Comparison of ENCODE assay signal across 8 mouse cellular contexts in genomic region chr2:118038859-118039818, GRCm38 (mm10).
DNase-seq lines count a peak whose midpoint lies in the region; ATAC-seq and TF ChIP-seq lines count a peak whose summit lies in the region.

No protein-coding gene starts in this region.

- H3K27ac ChIP-seq in embryonic facial prominence, embryonic 14.5 days (replicated peaks; ENCODE audit: low read depth, low read length): no peak overlapping the region; the same call in 1 of the 2 replicates
- no peak overlapping the region for H3K27ac ChIP-seq in midbrain, postnatal 0 days (ENCODE audit: low read depth, low read length)

- no peak overlapping the region for H3K4me2 ChIP-seq in embryonic facial prominence, embryonic 14.5 days (ENCODE audit: low read depth, low read length)
- no peak overlapping the region for H3K4me2 ChIP-seq in midbrain, postnatal 0 days (ENCODE audit: low read depth, low read length, poor library complexity, severe bottlenecking)

- ATAC-seq in embryonic facial prominence, embryonic 14.5 days (ENCODE audit: low read depth): peak; percentile 76; the same call in 1 of the 2 replicates
- no peak for ATAC-seq in midbrain, postnatal 0 days (ENCODE audit: low FRiP score)

- peak; percentile 10 for DNase-seq in embryo, embryonic 10.5 days (ENCODE audit: low spot score)
- DNase-seq in embryo, embryonic 11 days: no peak
- peak; percentile 83 for DNase-seq in embryonic facial prominence, embryonic 14.5 days (ENCODE audit: low spot score)
- DNase-seq in heart, postnatal 14 days: peak; percentile 66 to 68
- peak; percentile 17 to 19 for DNase-seq in left cerebral cortex, postnatal 36 days (ENCODE audit: low spot score in 2 of 2)
- DNase-seq in skeletal muscle tissue, adult 2 months (ENCODE audit: low read depth, low spot score): peak; percentile 75
- no peak for DNase-seq in midbrain, postnatal 0 days (ENCODE audit: low spot score)
- no peak for DNase-seq in c-Kit-positive CD71-positive TER-119-positive erythroid progenitor cells, embryonic 14.5 days (ENCODE audit: low spot score)

- no peak for TF ChIP-seq CTCF in midbrain, postnatal 0 days (IDR thresholded peaks at IDR 0.05)

- H3K9ac ChIP-seq in embryonic facial prominence, embryonic 14.5 days (ENCODE audit: low read depth, low read length): no peak overlapping the region
- H3K9ac ChIP-seq in midbrain, postnatal 0 days (replicated peaks; ENCODE audit: low read length, poor library complexity, severe bottlenecking): no peak overlapping the region

- H3K9me3 ChIP-seq in embryonic facial prominence, embryonic 14.5 days (ENCODE audit: control insufficient read depth, low read length): no peaks in the 10 kb centered on the region
- no peaks in the 10 kb centered on the region for H3K9me3 ChIP-seq in midbrain, postnatal 0 days (ENCODE audit: low read length)

- H3K4me1 ChIP-seq in embryonic facial prominence, embryonic 14.5 days (ENCODE audit: control insufficient read depth, insufficient read depth, low read length): peaks cover 9% of the 10 kb centered on the region
- H3K4me1 ChIP-seq in midbrain, postnatal 0 days (ENCODE audit: insufficient read depth, low read length): no peaks in the 10 kb centered on the region

- WGBS in embryonic facial prominence, embryonic 14.5 days: 77% methylated on average over 16 of the region's 16 CpGs
- 92% methylated on average over 16 of the region's 16 CpGs for WGBS in midbrain, postnatal 0 days

- intact Hi-C loops in heart, postnatal 14 days (cut with DNase I): loop anchor here (5.0 kb wide), 1 partner anchor 73 kb away; the partner anchor contains the start of gene Thbs1
- intact Hi-C loops in left cerebral cortex, postnatal 36 days (cut with DNase I): no loop called here

- H3K27me3 ChIP-seq in embryonic facial prominence, embryonic 14.5 days (replicated peaks; ENCODE audit: control insufficient read depth, insufficient read depth, low read length): no peaks in the 10 kb centered on the region
- H3K27me3 ChIP-seq in midbrain, postnatal 0 days (ENCODE audit: insufficient read depth, low read length): no peaks in the 10 kb centered on the region

- no peak overlapping the region for H3K4me3 ChIP-seq in embryonic facial prominence, embryonic 14.5 days (ENCODE audit: low read depth, low read length)
- no peak overlapping the region for H3K4me3 ChIP-seq in midbrain, postnatal 0 days (ENCODE audit: low read depth, low read length)

- H3K36me3 ChIP-seq in embryonic facial prominence, embryonic 14.5 days (ENCODE audit: control insufficient read depth, insufficient read depth, low read length): no peaks in the 10 kb centered on the region
- H3K36me3 ChIP-seq in midbrain, postnatal 0 days (ENCODE audit: insufficient read depth, low read length): no peaks in the 10 kb centered on the region

Comparison
In these comparisons a context has a peak if more than half of its experiments do, and no peak if none do; other contexts are left out.
1. DNase-seq: peak in embryo, embryonic 10.5 days (single experiment), embryonic facial prominence, embryonic 14.5 days (single experiment), heart, postnatal 14 days (2 of 2), left cerebral cortex, postnatal 36 days (2 of 2) and skeletal muscle tissue, adult 2 months (single experiment); none in embryo, embryonic 11 days (single experiment), midbrain, postnatal 0 days (single experiment) and c-Kit-positive CD71-positive TER-119-positive erythroid progenitor cells, embryonic 14.5 days (single experiment).